Mouse (Mus musculus): Measurements from ENCODE around the gene Qrfp.
A peak's percentile ranks its signal among the peaks of the same experiment; 100 is the strongest.

The Qrfp gene

DNA sequence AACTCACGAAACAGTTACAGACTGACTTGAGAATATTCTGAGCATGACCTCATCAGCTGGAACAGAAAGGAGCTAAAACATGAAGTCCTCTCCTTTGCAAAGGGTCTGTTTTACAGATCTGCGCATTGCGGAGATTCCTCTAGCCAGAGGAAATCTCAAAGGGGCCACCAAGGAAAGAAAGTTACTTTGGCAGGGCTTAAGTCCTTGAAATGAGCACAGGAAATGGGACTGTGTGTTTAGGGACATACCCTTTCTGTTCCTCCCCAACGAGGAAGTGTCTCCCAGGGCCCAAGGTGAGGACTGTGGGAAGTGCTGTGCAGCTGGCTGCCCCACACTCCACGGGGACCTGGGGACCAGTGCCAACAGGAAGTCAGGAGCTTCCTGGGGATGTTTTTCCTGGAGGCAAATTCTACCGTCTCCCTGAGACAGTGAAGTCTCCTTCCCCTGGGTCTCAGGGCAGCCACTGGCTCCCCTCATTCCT is 40.7 kb downstream of the Qrfp start:
- DNase-seq: no peak

DNA sequence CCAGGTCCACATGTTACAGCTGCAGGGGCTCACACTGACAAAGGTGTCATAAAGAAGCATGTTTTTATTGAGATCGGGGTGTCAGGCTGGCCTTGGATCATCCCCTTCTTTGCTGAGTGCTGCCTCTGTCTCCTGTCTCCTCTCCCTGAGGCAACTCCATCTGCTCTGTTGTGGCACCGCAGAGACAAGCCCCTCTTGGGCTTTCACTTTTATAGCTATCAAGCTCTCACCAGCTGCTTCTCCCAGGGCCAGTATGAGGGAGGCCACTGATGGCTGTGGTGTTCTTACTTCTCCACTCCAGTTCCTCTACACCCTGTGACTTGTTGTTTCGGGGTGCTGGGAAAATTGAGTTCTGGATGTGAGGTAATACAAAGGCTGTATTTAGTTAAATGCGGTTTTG is 41.3 kb downstream of the Qrfp start:
- DNase-seq: no peak

DNA sequence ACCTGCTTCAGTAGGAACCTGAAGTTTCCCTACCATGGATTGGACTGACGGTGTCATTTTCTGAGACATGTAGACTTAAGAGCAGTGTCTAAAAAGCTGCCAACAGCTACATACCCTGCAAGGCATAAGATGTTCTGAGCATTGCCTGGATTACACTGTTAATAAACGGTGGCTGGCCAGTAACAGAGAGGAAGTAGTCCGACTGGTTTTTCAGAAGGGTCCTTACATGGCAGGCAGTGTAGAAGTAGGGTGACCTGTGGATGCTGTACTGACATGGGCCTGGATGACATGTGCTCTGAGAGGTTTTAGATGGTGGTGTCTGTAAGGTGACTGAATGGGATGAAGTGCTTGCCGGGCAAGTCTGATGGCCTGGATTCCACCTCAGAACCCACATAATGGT is 42.6 kb downstream of the Qrfp start:
- DNase-seq: no peak

DNA sequence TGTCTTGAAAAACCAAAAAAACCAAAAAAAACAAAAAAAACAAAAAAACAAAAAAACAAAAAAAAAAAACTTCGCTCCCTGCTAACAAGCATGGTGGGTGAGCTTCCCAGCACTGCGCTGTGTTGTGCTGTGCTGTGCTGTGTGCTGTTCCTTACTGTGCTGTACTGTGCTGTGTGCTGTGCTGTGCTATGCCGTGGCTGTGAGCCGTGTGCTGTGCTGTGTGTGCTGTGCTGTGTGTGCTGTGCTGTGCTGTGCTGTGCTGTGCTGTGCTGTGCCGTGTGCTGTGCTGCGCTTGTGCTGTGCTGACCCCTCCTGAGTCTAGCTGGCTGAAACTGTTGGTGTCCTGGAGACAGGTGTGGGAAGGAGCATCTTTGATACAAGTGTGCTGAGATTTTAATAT is 43.3 kb downstream of the Qrfp start:
- DNase-seq: no peak

DNA sequence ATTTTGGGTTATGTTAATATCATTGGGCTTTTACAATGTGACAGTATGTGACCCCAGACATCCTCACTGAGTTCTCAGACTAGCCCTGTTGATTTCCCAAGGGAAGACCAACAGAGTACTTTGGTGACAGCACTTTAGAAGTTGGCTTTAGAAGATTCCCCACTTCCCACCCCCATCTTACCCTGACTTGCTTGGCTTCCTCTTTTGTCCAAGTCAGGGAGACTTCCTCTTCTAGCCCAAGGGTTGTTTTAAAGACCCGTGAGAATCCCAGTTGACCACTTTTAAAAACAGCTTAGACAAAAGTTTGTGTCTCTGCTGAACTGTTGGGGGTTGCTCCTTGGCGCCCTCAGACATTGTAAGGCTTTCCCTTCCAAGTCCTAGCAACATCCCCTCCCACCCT is 47.1 kb downstream of the Qrfp start:
- DNase-seq: no peak

DNA sequence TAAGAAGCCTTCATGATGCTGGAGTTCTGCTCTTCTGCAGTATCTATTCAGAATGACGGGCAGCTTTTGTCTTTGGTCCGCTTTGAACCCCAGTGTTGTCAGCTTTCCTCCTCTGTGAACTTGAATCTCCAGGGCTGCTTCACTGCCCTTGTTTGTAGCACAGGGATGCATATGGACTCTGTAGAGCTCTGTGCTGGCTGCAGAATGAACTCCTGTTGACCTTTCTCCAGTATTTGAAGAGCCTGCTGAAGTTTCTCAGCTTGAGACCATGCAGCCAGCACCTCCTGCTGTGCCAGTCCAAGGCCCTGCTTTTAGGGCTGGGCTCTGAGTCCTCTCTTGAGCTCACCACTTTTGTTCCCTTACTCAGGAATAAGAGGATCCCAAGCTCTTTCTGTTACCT is 47.5 kb downstream of the Qrfp start:
- no peak for DNase-seq

DNA sequence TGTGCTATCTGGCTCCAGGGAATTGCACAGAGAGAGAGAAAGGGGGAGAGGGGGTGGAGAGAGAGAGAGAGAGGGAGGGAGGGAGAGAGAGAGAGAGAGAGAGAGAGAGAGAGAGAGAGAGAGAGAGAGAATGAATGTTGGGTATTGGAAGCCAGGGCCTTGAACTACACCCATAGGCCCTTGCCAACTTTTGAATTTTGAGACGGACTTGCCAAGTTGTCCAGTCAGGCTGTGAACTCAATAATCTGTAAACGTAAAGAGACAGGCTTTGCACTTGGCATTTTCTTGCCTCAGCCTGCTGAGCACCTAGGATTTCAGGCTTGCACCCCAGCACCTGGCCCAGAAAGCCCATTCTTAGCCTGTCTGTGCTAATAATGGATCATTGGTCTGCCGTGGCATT is 48.2 kb downstream of the Qrfp start:
- no peak for DNase-seq

DNA sequence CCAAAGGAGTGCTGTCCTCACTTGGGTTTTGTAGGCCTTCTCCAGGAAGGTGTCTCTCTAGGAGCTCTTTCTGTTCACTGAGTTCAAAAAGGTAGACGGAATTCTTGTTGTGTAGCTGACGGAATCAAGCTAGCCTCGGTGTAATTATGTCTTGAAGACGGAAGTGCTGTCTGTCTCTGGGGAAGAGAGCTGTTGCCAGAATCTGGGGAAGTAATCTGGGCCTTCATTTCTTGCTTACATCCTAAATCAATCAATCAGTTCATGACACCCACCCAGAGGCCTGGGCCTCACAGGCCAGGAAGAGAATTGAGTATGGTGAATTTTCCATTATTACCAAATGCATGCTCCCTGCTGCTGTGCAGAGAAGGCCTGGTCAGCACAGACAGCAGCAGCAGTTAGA is 48.8 kb downstream of the Qrfp start:
- no peak for DNase-seq

DNA sequence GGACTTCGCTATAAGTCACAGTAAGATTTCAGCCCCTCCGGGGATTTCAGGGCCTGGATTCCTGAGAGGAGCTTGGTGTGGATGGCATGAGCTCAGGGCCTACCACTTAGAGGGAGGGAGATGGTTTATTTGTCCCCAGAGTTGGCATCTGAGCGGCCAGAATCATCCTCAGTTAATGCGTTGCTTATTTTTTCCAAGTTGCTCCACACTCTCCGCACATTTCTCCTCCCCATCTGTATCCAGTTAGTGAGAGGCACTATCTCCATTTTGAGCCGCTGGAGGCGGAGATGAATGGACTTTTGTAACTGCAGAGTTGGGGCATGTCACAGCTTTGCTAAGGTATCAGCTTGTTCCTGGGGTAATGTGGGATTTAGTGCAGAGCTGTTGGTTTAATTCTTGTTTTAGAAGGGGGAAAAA is 49.3 kb downstream of the Qrfp start:
- no peak for DNase-seq

DNA sequence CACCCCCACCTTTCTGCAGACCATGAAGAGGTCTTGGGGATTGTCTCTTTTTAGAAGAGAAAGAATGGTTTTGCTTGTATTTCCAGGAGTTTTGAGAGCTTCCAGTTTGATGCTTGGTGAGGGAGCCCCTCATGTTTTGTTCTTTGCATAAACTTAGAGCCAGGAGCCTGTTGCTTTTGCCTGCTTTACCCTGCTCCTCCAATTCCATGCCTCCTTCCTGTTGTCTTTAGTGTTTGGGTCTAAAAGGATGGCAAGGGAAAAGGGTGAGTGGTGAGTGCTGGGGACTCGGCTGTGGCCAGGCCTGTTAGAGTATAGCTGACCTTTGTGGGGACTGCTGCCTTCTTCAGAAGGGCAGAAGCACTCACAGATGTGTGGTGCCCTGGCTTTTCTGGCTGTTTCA is 49.9 kb downstream of the Qrfp start:
- DNase-seq: no peak

DNA sequence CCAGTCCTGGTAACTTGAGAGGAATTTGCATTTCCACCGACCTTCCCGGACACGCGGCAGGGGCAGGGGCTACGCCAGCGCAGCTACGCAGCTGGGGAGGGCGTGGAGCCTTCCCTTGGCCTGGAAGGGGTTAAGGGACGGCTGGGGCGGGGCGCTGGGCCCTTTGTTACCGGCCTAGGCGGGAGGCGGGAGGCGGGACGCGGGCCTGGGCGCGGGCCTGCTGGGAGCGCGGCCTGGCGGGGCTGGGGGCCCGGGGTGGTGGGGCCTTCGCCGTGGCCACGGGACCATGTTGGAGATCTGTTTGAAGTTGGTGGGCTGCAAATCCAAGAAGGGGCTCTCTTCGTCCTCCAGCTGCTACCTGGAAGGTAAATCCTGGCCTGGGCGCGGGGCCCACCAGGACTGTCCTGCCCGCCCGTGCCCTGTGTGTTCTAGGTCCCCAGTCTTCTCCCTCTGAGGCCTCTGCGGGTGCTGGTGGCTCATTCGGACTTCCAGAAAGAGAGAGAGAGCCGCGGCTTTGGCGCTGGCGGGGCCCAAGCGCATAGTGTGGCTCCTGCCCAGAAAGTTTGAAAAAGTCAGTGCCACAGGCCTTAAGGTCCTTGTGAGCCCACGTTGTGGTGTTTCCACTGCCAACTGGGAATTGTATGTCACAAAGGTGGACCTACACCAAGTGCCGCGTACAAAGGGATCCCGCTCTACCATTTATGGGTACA is 50.5 kb downstream of the Qrfp start:
- peak; percentile 67 to 84 for DNase-seq

DNA sequence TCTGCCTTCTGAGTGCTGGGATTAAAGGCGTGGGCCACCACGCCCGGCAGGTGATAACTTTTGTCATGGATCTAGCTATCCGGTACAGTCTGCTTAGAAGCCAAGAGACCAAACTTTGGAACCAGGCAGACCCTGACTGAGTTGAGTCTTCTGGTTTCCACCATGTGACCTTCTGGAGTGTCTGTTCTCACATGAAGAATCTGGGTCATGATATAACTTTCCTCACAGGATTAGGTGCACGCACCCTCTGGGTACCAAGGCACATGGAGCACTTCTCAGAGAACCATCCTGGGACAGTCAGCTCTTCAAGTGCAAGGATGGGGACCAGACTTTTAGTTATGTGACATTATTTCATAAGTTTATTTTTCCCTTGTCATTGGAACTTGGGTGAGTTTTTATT is 51.4 kb downstream of the Qrfp start:
- DNase-seq: no peak

DNA sequence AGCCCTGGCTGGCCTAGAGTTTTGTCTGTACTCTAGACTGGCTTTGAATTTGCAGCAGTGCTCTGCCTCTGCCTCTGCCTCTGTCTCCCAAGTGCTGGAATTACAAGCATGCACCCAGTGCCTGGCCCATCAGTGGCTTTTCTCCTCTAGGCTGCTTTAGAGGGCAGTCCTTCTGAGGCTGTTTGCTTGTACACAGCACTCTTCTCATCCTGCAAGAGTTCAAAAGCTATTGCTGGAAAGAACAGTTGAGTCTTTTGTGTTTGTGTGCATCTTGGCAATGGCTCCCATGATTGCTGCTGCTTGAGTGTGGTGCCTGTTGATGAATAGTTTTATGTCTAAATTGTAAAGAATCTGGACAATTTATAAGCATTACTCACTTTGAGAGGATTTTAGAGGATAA is 52.9 kb downstream of the Qrfp start:
- DNase-seq: no peak
